Mouse (Mus musculus) ES-E14 (cell line): ENCODE data around the gene Tbxas1. TPM values are rescaled to one million over a fixed set of nuclear protein-coding genes. Genes with fewer than 3 reads are reported as not detected.

Experiments used
- DNase-seq: peaks from one replicate; pipeline ENCODE4 v3.0.0-alpha.2; 2013; ENCODE audit warnings: low read depth, low spot score
- H3K27ac ChIP-seq: 2 replicates; pipeline ENCODE4 v1.5.1; 2012; ENCODE audit warnings: low read depth, mild to moderate bottlenecking, low read length, moderate library complexity, mixed read lengths; ENCODE audit not compliant: poor library complexity, insufficient read depth, severe bottlenecking
- H3K36me3 ChIP-seq: 2 replicates; pipeline ENCODE4 v1.6.1; 2012; ENCODE audit warnings: mild to moderate bottlenecking, low read length, moderate library complexity, mixed read lengths; ENCODE audit not compliant: control insufficient read depth, poor library complexity, insufficient read depth, severe bottlenecking
- H3K4me1 ChIP-seq, 2 experiments: fragments of 150-350 bp in 1 of 2; sonication (generic) in 1 of 2; 2 replicates each; pipeline ENCODE4 v1.6.1; 2012; ENCODE audit warnings: low read length in 2 of 2, mild to moderate bottlenecking in 1 of 2, mixed read lengths in 1 of 2; ENCODE audit not compliant: control insufficient read depth in 2 of 2, insufficient read depth in 2 of 2, poor library complexity in 1 of 2
- H3K4me3 ChIP-seq, 2 experiments: fragments of 150-350 bp in 1 of 2; sonication (generic) in 1 of 2; 2 replicates each; pipeline ENCODE4 v1.5.1; 2012; ENCODE audit warnings: low read length in 2 of 2, low read depth in 1 of 2, mild to moderate bottlenecking in 1 of 2, mixed read lengths in 1 of 2; ENCODE audit not compliant: insufficient read depth in 1 of 2, poor library complexity in 1 of 2, severe bottlenecking in 1 of 2
- H3K9ac ChIP-seq: 2 replicates; pipeline ENCODE4 v1.6.1; 2012; ENCODE audit warnings: low read depth, mild to moderate bottlenecking, low read length, mixed read lengths; ENCODE audit not compliant: poor library complexity, insufficient read depth, severe bottlenecking
- H3K9me3 ChIP-seq: fragments of 150-350 bp; sonication (generic); 2 replicates; pipeline ENCODE4 v1.6.1; 2012; ENCODE audit warnings: low read depth, mild to moderate bottlenecking, low read length; ENCODE audit not compliant: control insufficient read depth, insufficient read depth
- CHD2 ChIP-seq: IDR thresholded peaks from 2 replicates; pipeline ENCODE4 v1.6.1; 2014; ENCODE audit warnings: mild to moderate bottlenecking, low read depth, low read length, inconsistent platforms
- HCFC1 ChIP-seq: IDR thresholded peaks from 2 replicates; pipeline ENCODE4 v1.6.1; 2012; ENCODE audit warnings: low read length, inconsistent platforms, borderline replicate concordance; ENCODE audit not compliant: insufficient read depth
- MAFK ChIP-seq: IDR thresholded peaks from 2 replicates; pipeline ENCODE4 v1.6.1; 2014; ENCODE audit warnings: mild to moderate bottlenecking, low read depth, low read length, inconsistent platforms; ENCODE audit not compliant: insufficient read depth
- ZC3H11A ChIP-seq: IDR thresholded peaks from 2 replicates; pipeline ENCODE4 v1.6.1; 2012; ENCODE audit warnings: low read depth, mild to moderate bottlenecking, inconsistent platforms, low read length, borderline replicate concordance
- ZNF384 ChIP-seq: IDR thresholded peaks from 2 replicates; pipeline ENCODE4 v1.6.1; 2012; ENCODE audit warnings: low read depth, low read length, inconsistent platforms
- in situ Hi-C, 2 experiments: fragments of 600-800 bp; cut with MboI; formaldehyde crosslinking; loops; one replicate each; pipeline ENCODE4 v1.15.1; 2025; ENCODE audit warnings: low sequenced_read_pairs in 2 of 2, inconsistent platforms in 1 of 2; ENCODE audit not compliant: unreplicated experiment in 2 of 2
- total RNA-seq: library from RNA; depleted of rRNA; stranded (reverse); fragments of 300-350 nt; gene quantifications from 2 replicates; pipeline ENCODE4 v1.2.3, GENCODE M21; 2012

Tbxas1 gene
- total RNA-seq, 1 experiment: not detected

- Histone ChIP-seq H3K36me3 (no peaks in the 10 kb centered on the region), H3K9me3 (no peaks in the 10 kb centered on the region), H3K9ac (no peak overlapping the region), H3K4me3 (no peak overlapping the region), H3K27ac (no peak overlapping the region), H3K4me1 (peaks cover 9 to 12% of the 10 kb centered on the region in 2 experiments; a peak in 3 of 4 replicates)
- TF ChIP-seq ZNF384: no peak
- no peak for TF ChIP-seq HCFC1
- no peak for TF ChIP-seq MAFK
- TF ChIP-seq CHD2: no peak
- no peak for TF ChIP-seq ZC3H11A
- DNase-seq: no peak
- in situ Hi-C loops: no loop called here
Measured at GRCm38 (mm10) chr6:38914181-38914580, 39.0 kb downstream of the Tbxas1 start.

GRCm38 (mm10) chr6:38915776-38916175, 40.6 kb downstream of the Tbxas1 start:
- peaks cover 9 to 12% of the 10 kb centered on the region in 2 experiments; a peak in 3 of 4 replicates for H3K4me1 ChIP-seq
- no peak for DNase-seq
- no peak overlapping the region for H3K4me3 ChIP-seq
- in situ Hi-C loops: no loop called here
- no peak for TF ChIP-seq MAFK
- TF ChIP-seq CHD2: no peak
- no peak for TF ChIP-seq ZNF384
- TF ChIP-seq ZC3H11A: no peak
- no peak for TF ChIP-seq HCFC1
- no peak overlapping the region for H3K9ac ChIP-seq
- no peak overlapping the region for H3K27ac ChIP-seq
- H3K36me3 ChIP-seq: no peaks in the 10 kb centered on the region
- H3K9me3 ChIP-seq: no peaks in the 10 kb centered on the region

- H3K4me1 ChIP-seq: peaks cover 9 to 12% of the 10 kb centered on the region in 2 experiments; a peak in 3 of 4 replicates
- no peak overlapping the region for H3K9ac ChIP-seq
- no peak overlapping the region for H3K27ac ChIP-seq
- in situ Hi-C loops: no loop called here
- no peaks in the 10 kb centered on the region for H3K36me3 ChIP-seq
- no peak for DNase-seq
- H3K9me3 ChIP-seq: no peaks in the 10 kb centered on the region
- no peak for TF ChIP-seq MAFK
- TF ChIP-seq ZNF384: no peak
- TF ChIP-seq ZC3H11A: no peak
- TF ChIP-seq HCFC1: no peak
- TF ChIP-seq CHD2: no peak
- no peak overlapping the region for H3K4me3 ChIP-seq
Measured at GRCm38 (mm10) chr6:38916571-38916970, 41.4 kb downstream of the Tbxas1 start.

GRCm38 (mm10) chr6:38917415-38917814, 42.2 kb downstream of the Tbxas1 start:
- H3K9me3 ChIP-seq: no peaks in the 10 kb centered on the region
- no peak overlapping the region for H3K9ac ChIP-seq
- no peak overlapping the region for H3K27ac ChIP-seq
- no peak overlapping the region for H3K4me3 ChIP-seq
- peaks cover 9 to 12% of the 10 kb centered on the region in 2 experiments; a peak in 3 of 4 replicates for H3K4me1 ChIP-seq
- TF ChIP-seq ZNF384 (no peak), HCFC1 (no peak), MAFK (no peak), ZC3H11A (no peak), CHD2 (no peak)
- no peak for DNase-seq
- no peaks in the 10 kb centered on the region for H3K36me3 ChIP-seq
- in situ Hi-C loops: no loop called here

- no peak for TF ChIP-seq MAFK
- no peak for TF ChIP-seq HCFC1
- no peak for TF ChIP-seq CHD2
- no peak overlapping the region for H3K27ac ChIP-seq
Measured at GRCm38 (mm10) chr6:38918728-38919127, 43.5 kb downstream of the Tbxas1 start.

More at GRCm38 (mm10) chr6:38918728-38919127, 43.5 kb downstream of the Tbxas1 start:
- Histone ChIP-seq H3K4me3 (no peak overlapping the region), H3K4me1 (peaks cover 9 to 12% of the 10 kb centered on the region in 2 experiments; a peak in 3 of 4 replicates), H3K9me3 (no peaks in the 10 kb centered on the region), H3K9ac (no peak overlapping the region), H3K36me3 (no peaks in the 10 kb centered on the region)
- in situ Hi-C loops: no loop called here
- no peak for DNase-seq
